Mouse (Mus musculus): ENCODE results near the gene P2rx7. TPM values are rescaled to one million over a fixed set of nuclear protein-coding genes. Genes with fewer than 3 reads are reported as not detected.

The P2rx7 gene
- polyA plus RNA-seq (2017; shearing (Covaris generic)) = 206 TPM

DNA sequence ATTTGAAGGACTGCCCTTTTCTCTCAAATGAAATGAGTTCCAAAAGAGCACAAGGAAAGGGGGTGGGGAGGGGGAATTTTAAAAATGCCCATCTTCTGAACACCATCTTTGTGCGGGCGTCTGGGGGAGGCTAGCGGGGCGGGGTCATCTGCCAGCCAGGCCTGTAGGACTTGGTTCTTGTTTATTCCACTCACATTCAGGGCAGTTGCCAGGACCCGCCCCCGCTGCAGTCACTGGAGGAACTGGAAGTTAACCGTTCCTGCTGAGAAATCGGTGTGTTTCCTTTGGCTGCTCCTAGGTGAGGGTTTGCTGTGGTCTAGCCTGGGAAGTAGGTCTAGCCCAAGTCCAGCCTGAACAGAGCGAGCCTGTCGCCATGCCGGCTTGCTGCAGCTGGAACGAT lies at the start of gene P2rx7:
P2rx7 (plus strand) TSS at position 211 of the 400 bp plus-strand sequence.

GRCm38 (mm10) chr5:122613908-122614732 lies 29.6 kb upstream of the P2rx7 start, which contains the start of gene Ift81:
Gene Ift81 (minus strand): TSS chr5:122614518.

DNA sequence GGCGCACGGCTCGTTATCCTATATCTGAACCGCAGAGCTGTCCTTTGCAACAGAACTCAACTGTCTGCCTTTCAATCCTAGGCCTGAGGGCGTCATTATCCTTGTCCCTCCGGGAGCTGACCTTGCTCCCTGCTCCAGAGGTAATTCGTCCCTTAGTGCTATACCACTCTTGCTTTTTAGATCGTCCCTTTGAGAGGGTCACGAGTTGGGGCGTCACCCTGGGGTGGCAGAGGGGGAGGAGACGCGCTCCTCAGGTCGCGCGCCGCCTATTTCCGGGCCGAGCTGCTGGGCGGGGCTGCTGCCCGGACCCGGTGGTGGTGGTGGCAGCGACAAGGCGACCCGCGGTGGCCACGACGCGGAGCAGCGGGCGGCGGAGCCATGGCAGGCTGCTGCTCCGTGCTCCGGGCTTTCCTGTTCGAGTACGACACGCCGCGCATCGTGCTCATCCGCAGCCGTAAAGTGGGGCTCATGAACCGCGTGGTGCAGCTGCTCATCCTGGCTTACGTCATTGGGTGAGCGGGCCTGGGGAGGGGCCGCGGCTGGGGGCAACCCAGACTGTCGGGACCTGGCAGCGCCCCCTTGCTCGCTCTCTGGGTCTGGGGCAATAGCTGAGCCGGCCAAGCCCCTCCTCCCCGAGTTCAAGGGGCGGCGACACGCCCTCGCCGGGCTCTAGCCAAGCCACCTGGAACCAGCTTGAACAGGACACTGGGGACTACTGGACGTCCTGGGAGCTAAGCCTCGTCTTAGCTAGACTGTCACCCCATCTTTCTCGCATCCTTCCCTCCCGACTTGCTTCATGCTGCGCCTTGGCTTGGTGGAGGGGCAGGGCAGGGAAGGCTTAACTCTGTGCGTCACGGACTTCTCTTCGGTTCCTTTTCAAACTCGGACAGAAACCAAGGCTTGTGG lies 63.8 kb downstream of the P2rx7 start, which contains the start of gene P2rx4:
P2rx4 (plus strand) TSS at position 269 of the 906 bp plus-strand sequence.

Other genes starting within 250 kb of the P2rx7 start
- 42.2 TPM for gene Anapc7, start 222.2 kb upstream of the P2rx7 start, polyA plus RNA-seq (2017; shearing (Covaris generic))
- gene Atp2a2, start 141.7 kb upstream of the P2rx7 start, polyA plus RNA-seq (2017; shearing (Covaris generic)) = 7.8 TPM
- gene Ift81, start 29.4 kb upstream of the P2rx7 start, polyA plus RNA-seq (2017; shearing (Covaris generic)) = 8.0 TPM
- gene P2rx4, start 63.6 kb downstream of the P2rx7 start, polyA plus RNA-seq (2017; shearing (Covaris generic)) = 62.1 TPM
- gene Camkk2, start 135.5 kb downstream of the P2rx7 start, polyA plus RNA-seq (2017; shearing (Covaris generic)) = 12.3 TPM
- 302 TPM for gene Anapc5, start 177.4 kb downstream of the P2rx7 start, polyA plus RNA-seq (2017; shearing (Covaris generic))
- gene Rnf34, start 206.1 kb downstream of the P2rx7 start, polyA plus RNA-seq (2017; shearing (Covaris generic)) = 39.5 TPM

Data from inflammation-experienced regulatory T-cells, adult 16 weeks (primary cell).